Mouse (Mus musculus) naive thymus-derived CD4-positive, alpha-beta T cell, adult 5 months (primary cell): ENCODE results near the gene Fam89a. TPM values are rescaled to one million over a fixed set of nuclear protein-coding genes. Genes with fewer than 3 reads are reported as not detected.

ENCODE experiments used
- polyA plus RNA-seq: library from polyadenylated mRNA; unstranded; fragments of 100-300 nt; shearing (Covaris generic); gene quantifications from one replicate; pipeline ENCODE4 v1.2.1, GENCODE M21; 2017

The Fam89a gene
- polyA plus RNA-seq: 0.96 TPM

DNA sequence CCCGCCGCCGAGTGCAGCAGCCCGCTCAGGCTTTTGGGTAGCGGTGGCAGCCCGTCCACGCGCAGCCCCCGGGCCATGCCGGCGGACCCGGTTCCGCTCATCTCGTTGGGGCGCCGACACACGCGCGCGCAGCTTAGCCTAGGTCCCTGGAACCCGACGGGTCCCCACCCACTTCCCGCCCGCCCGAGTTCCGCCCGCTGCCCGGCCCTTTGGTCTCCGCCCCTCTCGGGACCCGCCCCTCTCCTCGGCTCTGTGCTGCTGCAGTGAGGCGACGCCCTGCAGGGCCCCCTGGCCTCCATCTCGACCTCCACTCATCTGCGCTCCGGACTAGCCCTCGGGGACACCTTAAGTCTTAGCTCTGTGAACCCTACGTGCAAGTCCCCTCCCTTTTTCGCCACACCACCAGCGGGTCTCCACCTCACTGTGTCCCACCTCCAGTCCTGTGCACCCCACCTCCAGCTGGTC is at the start of gene Fam89a:
Gene Fam89a (minus strand): TSS at position 124 of the 465 bp plus-strand sequence.

DNA sequence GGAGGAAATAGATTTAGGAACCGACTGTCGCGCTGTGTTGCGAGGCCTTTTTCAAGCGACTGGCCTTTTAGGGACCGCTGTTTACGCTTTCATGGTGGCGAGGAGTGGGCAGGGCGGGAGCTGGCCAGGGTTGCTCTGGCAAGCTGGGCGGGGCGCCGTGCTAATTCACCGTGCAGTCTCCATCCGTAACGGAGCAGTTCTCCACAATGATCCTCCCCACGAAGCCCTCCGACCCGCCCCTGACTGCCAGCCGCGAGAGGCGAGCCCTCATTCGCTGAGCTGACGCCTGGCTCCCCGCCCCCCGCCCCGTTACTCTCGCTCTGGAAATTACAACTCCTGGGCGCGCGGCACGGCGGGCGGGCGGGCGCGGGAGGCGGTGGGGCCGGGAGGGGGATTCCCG is 41.1 kb upstream of the Fam89a start, which contains the start of gene Trim67:
Gene Trim67 (plus strand): TSS at position 385 of the 400 bp plus-strand sequence.

DNA sequence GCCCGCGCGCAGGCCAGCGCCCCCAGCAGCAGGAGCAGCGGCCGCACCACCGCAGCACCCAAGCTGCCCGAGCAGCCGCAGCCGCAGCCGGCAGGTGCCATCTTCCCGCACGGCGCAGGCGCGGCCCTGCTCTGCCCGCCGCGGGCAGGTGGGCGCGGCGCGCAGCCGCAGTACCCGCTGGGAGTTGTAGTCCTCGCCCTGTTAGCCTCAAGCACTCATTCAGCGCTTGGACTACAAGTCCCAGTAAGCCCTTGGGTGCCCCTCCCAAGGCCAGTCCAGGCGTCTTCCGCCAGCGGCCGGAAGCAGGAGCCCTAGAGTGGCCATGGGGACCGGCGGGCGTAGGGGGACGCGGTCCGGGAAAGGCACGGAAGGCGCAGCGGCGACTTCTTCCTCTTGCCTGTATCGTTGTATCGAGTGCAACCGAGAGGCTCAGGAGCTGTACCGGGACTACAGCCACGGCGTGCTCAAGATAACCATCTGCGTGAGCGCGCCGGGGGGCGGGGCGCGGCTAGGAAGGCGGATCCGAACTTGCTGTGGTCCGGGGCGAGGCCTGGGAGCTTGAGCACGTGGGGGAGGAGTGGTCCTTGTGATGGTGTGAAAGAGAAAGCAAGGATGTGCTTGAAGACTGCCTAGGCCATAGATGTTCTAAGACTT is 29.6 kb downstream of the Fam89a start, which contains the start of the genes Ttc13 and Arv1:
Gene Ttc13 (minus strand): TSS at position 122 of the 654 bp plus-strand sequence.
Gene Arv1 (plus strand): TSS at position 278 of the 654 bp plus-strand sequence.

Other genes starting within 250 kb of the Fam89a start
- gene Cog2, start 231.1 kb downstream of the Fam89a start, polyA plus RNA-seq: 48.7 TPM
- not detected for gene Agt, start 182.1 kb downstream of the Fam89a start, polyA plus RNA-seq
- gene Capn9, start 175.7 kb downstream of the Fam89a start, polyA plus RNA-seq: not detected
- 4.8 TPM for gene 2310022B05Rik, start 88.5 kb downstream of the Fam89a start, polyA plus RNA-seq
- 89.1 TPM for gene Ttc13, start 29.8 kb downstream of the Fam89a start, polyA plus RNA-seq
- gene Arv1, start 29.7 kb downstream of the Fam89a start, polyA plus RNA-seq: 21.6 TPM
- not detected for gene Trim67, start 41.3 kb upstream of the Fam89a start, polyA plus RNA-seq
- gene Gnpat, start 111.2 kb upstream of the Fam89a start, polyA plus RNA-seq: 68.3 TPM
- gene 2810004N23Rik, start 111.3 kb upstream of the Fam89a start, polyA plus RNA-seq: 20.2 TPM
- 8.8 TPM for gene Exoc8, start 145.9 kb upstream of the Fam89a start, polyA plus RNA-seq
- gene Sprtn, start 146.1 kb upstream of the Fam89a start, polyA plus RNA-seq: 5.5 TPM
- gene Egln1, start 197.5 kb upstream of the Fam89a start, polyA plus RNA-seq: 43.4 TPM